Mouse (Mus musculus): ENCODE measurements around the gene Nedd9.

The Nedd9 gene

DNA sequence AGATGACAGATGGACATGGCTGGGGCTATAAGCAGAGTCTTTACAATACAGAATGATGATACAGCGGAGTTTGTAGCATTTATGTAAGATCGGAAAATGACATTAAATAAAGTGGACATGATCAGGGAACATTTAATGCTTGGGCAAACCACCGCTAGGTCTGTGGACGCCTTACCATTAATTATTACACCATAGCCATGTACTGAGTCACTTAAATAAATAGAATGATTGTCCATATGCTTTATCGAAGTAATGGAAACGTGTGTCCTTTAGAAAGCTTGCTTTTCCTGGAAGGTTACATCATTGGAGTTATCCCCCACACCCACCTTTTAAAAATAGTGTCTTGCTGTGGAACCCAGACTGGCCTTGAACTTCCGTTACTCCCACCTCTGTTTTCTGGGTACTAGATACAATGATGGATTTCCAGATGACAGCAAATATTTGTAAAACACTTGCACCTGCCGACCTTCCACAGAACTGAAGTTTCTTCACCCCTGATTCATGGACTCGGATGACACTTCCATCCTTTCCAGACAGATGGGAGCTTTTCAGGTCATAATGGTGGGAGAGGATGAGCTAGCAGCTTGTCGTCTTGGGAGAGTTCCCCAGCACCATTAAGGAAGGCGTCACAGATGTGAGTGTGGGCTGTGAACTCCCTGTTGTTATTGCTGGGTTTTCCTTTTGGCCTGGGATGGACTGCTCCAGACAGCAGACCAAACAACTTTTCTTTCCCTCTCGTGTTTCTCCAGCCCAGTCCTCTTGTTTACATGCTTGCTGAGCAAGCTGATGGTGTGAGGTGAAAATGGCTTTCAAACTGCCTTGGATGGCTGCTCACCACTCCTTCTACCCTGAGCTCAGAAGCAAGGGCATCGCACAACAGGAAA, 76.7 kb downstream of the Nedd9 start:
- peak; percentile 16 for DNase-seq (ENCODE audit: low spot score)

GRCm38 (mm10) chr13:41409291-41409690, 77.9 kb downstream of the Nedd9 start:
- DNase-seq (ENCODE audit: low spot score) = no peak

GRCm38 (mm10) chr13:41408374-41408952, 78.7 kb downstream of the Nedd9 start:
- DNase-seq (ENCODE audit: low spot score) = no peak

GRCm38 (mm10) chr13:41405009-41405408, 82.2 kb downstream of the Nedd9 start:
- DNase-seq (ENCODE audit: low spot score) = no peak

GRCm38 (mm10) chr13:41403838-41404237, 83.3 kb downstream of the Nedd9 start:
- no peak for DNase-seq (ENCODE audit: low spot score)

DNA sequence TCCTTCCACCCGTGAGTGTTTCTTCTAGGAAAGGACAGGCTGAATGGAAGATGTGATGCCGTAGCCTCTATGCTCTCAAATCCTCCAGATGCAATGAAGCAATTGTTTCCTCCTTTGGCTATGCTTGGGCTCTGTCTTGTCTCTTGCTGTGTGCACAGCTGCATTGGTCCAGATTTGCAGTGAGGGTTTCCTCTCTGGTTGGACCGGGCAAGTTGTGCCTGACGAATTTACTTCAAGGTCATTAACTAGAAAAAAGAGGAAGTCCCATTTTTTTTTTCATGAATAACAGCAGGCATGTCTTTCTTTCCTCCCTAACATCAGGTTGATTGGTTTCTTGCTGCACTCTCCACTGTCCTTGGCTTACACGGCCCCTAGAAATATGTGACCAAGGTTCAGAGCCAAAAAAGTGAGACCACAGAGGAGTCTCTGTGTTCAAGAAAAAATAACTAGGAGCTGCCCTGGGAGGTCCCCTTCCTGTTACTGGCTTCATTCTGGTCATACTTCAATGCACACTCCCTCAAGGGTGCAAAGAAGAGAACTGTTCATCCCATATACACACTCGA, 84.6 kb downstream of the Nedd9 start:
- DNase-seq (ENCODE audit: low spot score) = no peak

DNA sequence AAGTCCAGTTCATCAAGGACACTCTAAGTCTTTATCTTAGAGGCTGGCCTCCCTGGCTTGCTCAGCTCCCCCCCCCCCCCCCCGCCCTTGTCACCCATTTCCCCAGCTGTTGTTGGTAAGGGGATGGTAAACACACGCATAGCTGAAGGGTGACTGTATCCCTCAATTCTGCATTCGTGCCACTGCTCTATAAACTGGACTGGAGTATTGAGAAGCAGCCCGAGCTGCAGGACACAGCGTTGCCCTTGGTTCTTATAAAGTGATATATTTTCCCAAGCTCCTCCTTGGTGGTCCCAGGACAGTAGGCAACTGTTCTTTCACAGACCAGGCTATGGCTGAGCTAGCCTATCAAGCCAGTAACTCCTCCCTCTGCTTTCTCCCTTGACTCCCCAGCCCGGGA, 85.4 kb downstream of the Nedd9 start:
- no peak for DNase-seq (ENCODE audit: low spot score)

- DNase-seq (ENCODE audit: low spot score) = no peak
These were observed 86.9 kb downstream of the Nedd9 start for GRCm38 (mm10) chr13:41400289-41400688.

DNA sequence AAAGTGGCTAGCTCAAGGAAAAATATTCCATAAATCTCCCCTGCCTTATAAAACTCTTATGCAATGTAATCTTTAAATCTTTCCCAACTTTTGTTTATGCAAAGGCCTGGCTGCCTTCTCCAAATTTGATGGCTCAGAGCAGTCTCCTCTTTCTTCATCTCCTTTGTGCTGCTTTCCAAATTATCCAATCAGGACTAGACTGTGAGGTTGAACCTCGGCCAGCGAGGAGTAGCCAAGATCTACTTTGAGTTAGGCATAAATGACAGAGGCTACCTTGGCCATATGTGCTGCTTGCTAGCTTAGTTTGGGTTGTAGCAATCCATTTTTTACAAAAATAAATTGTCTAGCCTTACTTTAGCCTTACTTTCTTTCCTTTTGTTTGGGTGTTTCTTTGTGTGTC, 95.0 kb downstream of the Nedd9 start:
- no peak for DNase-seq (ENCODE audit: low spot score)

DNA sequence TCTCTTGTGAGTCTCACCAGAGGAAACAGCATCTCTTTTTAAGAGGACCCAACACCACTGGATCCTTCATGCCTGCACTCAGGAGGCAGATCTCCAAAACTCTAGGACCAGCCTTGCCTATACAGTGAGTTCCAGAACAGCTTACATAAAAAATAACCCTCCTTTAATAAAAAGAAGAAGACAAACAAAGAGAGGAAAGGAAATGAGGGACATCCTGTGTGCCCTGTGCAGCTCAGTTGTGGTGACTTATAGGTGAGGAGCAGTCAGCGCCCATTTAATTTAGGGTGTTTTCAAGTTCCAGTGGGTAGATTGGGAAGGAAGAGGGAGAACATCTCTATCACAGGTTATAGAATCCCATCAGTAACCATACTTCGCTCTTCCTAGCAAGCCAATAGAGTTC, 96.5 kb downstream of the Nedd9 start:
- DNase-seq (ENCODE audit: low spot score) = no peak

- no peak for DNase-seq (ENCODE audit: low spot score)
These were observed 100.6 kb downstream of the Nedd9 start for GRCm38 (mm10) chr13:41386581-41386980.

DNA sequence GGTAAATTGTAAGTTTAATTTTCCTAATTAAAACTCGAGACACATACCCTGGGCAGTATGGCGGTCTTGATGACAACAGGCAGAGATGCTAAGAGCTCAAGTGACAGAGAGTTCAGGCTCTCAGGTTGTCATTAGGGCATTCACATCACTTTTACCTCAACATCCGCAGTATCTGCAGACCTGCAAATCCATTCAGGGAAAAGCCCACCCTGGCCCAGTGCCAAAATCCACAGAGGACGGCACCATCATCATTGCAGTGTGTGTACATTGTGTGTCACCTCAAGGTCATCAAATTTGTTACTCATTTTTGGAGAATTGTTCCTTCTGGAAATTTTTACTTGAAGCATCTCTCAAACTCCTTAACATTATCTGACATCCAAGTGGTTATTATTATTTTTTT, 102.3 kb downstream of the Nedd9 start:
- peak; percentile 52 for DNase-seq (ENCODE audit: low spot score)

DNA sequence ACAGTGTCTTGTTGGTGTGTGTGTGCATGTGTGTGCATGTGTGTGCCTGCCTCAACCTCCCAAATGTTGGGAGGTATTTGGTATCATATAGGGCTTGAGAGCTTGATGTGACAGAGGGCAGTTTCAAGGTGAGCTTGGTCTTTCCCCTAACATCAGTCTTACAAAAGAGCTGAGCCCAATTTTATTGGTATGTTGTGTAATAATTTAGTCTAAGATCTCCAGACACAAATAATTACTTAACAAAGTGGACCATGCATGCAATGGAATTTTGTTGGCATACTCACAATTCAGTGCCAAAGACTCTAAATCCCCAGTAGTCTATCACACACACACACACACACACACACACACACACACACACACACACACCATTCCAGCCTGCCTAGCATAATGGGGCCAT, 104.5 kb downstream of the Nedd9 start:
- no peak for DNase-seq (ENCODE audit: low spot score)

GRCm38 (mm10) chr13:41381806-41382546, 105.2 kb downstream of the Nedd9 start:
- DNase-seq (ENCODE audit: low spot score) = no peak

- DNase-seq (ENCODE audit: low spot score) = no peak
These were observed 105.9 kb downstream of the Nedd9 start for GRCm38 (mm10) chr13:41381041-41381805.

GRCm38 (mm10) chr13:41379951-41380465, 107.2 kb downstream of the Nedd9 start:
- DNase-seq (ENCODE audit: low spot score) = no peak

DNA sequence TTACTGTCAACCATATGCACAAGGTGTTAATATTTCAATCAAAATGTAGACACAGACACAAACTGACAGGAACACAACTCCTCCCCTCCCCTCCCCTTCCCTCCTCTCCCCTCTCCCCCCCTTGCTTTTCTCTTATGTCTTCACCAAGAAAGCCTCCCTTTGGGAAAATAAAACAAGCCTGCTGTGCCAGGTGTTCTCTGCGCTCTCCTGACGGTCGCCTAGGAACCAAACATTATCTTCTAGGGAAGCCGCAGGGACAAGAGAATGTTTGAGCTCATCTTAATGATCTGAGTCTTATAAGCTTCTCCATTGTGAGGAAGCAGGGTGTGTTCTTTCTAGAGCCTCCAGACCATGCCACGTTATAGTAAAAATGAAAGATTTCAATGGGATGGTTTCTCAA, 108.7 kb downstream of the Nedd9 start:
- no peak for DNase-seq (ENCODE audit: low spot score)

GRCm38 (mm10) chr13:41377856-41378255, 109.3 kb downstream of the Nedd9 start:
- no peak for DNase-seq (ENCODE audit: low spot score)

DNA sequence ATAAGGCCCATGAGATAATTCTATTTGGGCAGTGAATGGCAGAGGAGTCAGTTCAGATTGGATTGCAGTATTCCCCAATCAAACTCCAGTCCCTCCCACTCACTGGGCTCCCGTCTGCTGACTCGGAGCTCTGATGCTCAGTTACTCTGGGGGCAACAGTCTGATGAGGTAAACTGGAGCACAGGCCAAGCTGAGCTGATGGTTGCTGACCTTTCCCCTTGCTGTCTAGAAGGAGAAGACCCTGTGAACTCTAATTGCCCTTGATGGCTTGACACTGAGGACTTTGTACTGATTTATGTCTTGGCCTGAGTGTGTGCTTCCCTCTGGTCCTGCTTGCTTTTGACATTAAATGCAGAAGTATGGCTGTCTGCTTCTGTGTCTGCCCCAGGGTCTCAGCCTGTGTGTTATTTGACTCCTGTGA, 110.1 kb downstream of the Nedd9 start:
- DNase-seq (ENCODE audit: low spot score) = no peak

DNA sequence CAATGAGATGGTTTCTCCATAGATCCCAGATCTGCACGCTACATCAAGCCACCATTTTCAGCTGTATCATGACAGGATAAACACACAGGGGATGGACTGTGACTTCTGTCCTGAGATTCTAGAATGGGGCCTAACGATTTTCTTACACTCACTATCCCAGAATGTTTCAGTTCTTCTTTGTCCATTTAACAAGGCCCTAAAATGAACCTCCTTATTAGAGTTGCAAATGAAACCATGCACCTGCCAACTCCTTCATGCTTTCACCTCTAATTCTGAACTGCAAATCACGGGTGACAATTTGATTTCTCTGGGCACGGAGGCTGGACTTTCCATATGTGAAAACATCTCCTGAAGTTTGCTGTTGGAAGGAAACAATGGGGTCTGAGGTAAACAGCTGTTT, 111.1 kb downstream of the Nedd9 start:
- DNase-seq (ENCODE audit: low spot score) = no peak

GRCm38 (mm10) chr13:41375696-41376095, 111.5 kb downstream of the Nedd9 start:
- no peak for DNase-seq (ENCODE audit: low spot score)

GRCm38 (mm10) chr13:41374886-41375285, 112.3 kb downstream of the Nedd9 start:
- DNase-seq (ENCODE audit: low spot score) = no peak
